Mouse (Mus musculus) right cerebral cortex, adult 18-20 months (tissue): Measurements from ENCODE around the gene Tsga10.
"Not testable (repeated sequence)": the region's sequence is repeated elsewhere in the genome, so short reads cannot be mapped to it uniquely, and the experiment has no call there.

Source experiments
- DNase-seq: peaks from one replicate; pipeline ENCODE4 v3.0.0; 2022; ENCODE audit warnings: mixed read lengths

Tsga10 gene

DNA sequence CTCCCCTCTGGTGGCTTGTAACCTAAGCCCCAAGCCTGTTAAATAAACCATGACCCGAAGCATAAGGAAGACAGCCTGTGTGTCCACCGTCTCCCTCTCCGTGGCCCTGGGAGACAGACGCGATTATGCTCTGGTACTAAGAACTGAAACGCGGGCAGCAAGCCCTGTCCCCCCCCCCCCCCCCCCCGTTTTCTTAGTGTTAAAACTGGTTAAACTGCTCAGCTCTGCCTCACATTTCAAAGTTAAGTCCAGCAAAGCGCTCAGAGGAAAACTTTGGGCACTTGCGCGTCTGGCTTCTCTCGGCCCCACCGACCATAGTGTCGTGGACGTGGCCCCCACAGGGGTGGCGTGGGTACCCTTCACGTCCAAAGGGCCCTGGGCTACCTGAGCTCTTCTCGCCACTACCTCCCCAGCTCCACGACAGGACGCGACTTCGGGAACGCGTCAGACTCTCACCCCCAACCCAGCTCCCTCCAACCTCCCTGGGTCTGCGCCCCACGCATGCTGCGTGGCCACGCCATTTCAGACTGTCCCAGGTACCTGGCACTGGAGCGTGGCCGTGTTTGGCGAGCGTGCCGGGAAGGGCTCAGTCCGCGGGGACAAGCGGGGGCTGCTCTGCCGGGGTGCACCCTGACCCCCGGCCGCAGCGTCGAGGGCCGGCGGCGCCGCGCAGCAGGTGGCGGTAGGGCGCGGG lies 147.1 kb downstream of the Tsga10 start:
- no peak for DNase-seq

DNA sequence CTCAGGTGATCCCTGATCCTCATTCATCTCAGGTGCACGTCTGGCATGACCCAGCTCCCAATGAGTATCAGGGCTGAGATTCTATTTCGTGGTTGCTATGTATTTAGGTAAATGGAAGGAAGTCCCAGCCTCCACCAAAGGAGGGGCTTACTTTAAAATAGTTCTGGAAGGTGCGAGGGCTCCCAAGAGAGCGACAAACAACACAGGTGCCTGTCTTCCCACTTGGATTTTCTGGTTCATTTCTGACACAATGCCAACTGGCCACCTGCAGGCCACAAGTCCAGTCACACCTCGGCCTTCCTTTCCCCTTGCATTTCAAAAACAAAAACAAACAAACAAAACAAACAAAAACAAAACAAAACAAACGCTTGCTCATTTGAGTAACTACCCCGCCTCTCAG lies 147.7 kb downstream of the Tsga10 start:
- no peak for DNase-seq

DNA sequence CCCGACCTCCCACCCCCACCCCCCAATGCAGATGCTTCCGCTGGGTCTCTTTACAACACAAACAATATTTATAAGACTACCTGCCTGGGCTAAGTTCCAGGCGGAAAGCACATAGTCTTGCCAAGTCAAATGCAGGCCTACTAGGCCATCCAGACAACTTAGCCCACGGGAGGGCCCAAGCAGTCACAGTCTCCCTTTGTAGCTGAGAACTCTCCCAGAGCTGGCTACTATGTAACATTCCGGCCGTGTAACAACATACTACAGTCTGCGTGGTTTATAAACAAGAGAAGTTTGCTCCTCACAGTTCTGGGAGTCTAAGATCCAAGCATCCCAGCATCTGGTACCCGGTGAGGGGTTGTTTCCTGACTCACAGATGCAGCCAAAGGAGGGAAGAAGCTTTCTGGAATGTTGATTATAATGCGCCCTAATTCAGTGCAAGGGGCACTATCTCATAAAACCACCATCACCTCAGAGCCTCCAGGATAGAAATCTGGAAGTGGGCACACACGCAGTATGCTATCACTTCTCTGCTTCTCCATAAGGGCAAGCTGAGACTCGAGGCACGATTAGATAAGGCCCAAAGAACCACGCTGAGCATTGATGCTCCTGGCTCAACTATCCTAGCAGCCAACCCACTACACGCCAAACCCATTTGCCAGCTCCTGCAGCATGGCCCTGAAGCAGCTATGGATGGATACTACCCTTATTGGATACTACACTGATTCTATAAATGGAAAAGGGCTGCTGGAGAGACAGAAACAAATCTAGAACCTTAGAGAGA lies 148.6 kb downstream of the Tsga10 start:
- no peak for DNase-seq

DNA sequence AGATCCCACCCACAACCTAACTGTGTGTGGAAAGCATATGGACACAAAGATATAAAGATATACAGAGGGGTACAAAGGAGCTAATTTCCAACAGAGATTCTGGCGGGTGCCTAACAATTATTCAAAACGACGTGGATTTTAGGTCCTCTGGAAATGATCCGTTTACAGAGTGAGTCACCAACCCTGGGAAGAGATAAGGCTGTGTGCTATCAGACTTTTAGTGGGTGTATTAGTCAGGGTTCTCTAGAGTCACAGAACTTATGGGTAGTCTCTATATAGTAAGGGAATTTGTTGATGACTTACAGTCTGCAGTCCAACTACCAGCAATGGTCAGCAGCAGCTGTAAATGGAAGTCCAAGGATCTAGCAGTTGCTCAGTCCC lies 153.9 kb downstream of the Tsga10 start:
- DNase-seq: not testable (repeated sequence)

DNA sequence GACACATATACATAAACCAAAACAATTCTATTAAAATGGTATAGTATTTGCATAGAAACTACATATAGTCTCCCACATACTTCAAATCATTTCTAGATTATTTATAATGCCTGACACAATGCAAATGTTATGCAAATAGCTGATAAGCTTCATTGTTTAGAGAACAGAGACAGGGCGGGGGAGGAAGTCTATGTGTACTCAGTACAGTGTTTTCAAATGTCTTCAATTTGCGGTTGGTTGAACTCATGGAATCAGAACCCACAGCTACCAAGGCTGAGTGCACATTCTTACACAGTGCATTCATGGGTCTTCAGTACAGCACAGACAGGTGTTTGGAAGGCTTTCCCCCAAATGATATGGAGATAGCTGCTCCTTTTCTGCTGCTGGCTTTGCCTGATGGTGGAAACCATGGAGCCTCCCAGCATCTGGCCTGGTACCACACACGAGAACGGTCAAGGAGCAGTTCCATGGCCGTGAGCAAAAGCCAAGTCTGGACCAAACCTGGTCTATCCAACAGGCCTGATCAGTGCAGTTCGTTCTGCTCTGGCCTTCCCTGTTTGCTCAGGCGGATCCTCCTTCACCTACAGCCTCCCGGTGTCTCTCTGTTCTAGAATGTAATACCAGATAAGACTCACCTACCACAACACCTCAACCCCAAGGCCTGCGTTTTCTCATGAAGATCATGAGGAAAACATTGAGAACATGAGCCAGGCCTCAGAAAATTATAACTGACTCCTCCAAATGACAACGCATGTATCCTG lies 154.5 kb downstream of the Tsga10 start:
- DNase-seq: no peak

DNA sequence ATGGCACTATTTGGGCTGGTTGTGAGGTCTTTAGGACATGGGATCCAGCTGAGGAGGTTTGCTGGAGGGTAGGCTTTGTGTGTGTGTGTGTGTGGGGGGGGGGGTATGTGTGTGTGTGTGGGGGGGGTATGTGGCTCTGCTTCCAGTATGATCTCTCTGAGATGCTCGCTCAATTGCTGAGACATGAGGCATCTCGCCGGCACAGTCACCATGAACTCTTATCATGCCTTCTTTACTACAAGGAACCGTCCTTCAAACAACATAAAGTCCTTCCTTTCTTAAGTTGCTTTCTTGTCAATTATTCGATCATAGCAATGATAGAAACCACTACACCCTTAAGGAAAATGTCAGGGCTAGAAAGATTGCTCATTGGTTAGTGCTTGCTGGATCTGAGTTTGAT lies 155.1 kb downstream of the Tsga10 start:
- DNase-seq: no peak

DNA sequence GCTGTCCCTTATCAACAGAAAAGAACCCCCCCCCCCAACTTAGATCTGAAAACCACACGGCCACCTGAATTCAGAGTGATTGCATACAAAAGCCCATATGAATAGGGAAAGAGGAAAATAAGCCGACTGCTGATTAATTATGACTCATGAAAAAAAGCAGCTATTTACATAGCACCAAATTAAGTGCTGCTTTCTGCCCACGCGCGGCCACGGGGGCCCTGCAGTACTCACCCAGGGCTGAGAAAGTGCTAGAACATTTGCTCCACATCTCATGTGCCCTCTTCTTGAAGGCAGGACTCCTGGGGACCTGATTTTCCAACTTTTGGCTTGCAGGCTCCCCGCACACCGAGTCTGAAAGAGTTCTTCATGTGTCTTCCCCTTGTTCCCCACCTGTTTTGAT lies 156.5 kb downstream of the Tsga10 start:
- DNase-seq: no peak

DNA sequence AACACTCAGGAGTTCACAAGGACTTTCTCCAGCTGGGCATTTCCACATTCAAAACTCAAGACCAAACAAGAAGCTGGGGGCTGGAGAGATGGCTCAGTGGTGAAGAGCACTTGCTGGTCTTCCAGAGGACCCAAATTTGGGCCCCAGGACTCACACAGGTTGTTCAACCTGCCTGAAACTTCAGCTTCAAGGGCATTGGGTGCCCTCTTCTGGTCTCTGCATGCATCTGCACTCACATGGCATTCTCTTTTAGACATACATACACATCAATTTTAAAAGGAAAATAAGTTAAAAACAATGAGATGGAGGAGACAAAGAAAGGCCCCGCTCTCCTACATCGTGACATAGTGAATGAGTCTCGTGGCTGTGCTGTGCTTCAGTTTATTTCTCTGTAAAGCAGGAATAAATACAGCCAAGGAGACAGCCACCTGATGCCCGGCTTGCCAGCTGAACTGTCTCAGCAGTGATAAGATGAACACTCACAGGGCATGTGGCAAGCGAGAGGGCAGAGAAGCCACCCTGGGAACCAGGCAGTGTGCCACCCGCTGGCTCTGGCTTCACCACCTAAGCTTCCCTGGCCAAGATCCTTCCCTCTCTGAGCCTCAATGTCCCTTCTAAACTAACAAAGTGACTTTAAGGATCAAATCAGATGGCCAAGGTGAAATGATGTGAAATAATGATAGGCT lies 157.8 kb downstream of the Tsga10 start:
- no peak for DNase-seq
